Mouse (Mus musculus): Measurements from ENCODE around the gene Slc5a11. TPM values are rescaled to one million over a fixed set of nuclear protein-coding genes. Genes with fewer than 3 reads are reported as not detected.

Slc5a11 gene
- polyA plus RNA-seq, 1 experiment from 2014 or later = 0.06 TPM

DNA sequence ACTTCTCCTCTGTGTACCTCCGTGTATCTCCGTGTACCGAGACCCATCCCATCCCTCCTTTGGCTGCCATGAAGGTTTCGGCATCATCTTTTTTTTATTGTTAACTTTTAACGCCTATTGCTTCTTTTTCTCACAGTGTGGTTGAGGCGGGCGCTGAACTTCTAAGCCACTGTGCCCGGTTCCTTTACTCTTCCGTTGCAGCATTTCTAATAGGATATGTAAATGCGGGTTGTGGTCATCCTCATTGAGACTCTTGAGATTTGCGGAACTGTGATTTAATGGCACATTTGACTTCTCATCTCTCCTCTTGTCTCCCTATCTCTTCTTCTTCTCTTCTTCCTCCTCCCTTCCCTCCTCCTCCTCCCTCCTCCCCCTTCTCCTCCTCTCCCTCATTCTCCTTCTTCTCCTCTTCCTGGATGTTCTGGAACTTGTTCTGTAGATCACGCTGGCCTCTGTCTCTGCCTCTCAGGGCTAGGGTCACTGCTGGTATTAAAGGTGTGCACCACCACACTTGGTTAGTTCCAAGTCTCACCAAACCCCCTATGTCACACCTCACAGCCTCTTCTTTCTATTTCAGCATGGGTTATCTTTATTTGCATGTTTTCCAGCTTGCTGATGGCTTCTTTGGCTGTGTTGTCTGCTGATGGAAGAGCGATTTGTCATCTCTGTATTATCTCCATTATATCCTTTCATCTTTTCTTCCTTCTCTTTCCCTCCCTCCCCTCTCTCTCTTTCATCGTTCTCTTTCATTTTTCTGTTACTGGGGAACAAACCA, 39.8 kb downstream of the Slc5a11 start:
- 86% methylated on average over 14 of the region's 14 CpGs for WGBS

DNA sequence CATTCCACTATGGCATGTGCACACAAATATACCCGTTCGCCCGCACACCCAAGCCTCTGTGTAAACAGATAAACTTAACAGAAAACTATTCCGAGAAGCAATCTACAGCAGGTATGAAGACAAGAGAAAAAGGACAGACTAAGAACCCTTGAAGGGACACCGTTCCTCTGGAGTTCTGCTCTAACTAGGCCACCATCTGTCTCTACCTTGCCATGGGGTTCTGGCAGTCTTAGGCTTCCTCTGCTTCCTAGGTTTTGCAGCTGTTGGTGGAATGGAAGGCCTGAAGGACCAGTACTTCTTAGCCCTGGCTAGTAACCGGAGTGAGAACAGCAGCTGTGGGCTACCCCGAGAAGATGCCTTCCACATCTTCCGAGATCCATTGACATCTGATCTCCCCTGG, 43.5 kb downstream of the Slc5a11 start:
- Histone ChIP-seq H3K4me3 (ENCODE audit: low read depth, low read length) (no peak overlapping the region), H3K9me3 (ENCODE audit: control insufficient read depth, low read length) (no peaks in the 10 kb centered on the region), H3K27me3 (ENCODE audit: control insufficient read depth, insufficient read depth, low read length) (no peaks in the 10 kb centered on the region), H3K9ac (ENCODE audit: low read length) (no peak overlapping the region), H3K36me3 (ENCODE audit: control insufficient read depth, insufficient read depth, low read length) (no peaks in the 10 kb centered on the region), H3K4me1 (replicated peaks; ENCODE audit: control insufficient read depth, insufficient read depth) (no peaks in the 10 kb centered on the region), H3K4me2 (replicated peaks; ENCODE audit: low read depth) (no peak overlapping the region), H3K27ac (replicated peaks) (no peak overlapping the region)
- DNase-seq (ENCODE audit: low spot score) (no peak), ATAC-seq (ENCODE audit: low FRiP score, low TSS enrichment) (no peak)
- TF ChIP-seq EP300 (optimal IDR thresholded peaks at IDR 0.05) (no peak), CTCF (IDR thresholded peaks at IDR 0.05; ENCODE audit: low read depth) (no peak)
- WGBS = 60% methylated on average over 8 of the region's 8 CpGs

More for the DNA sequence above, 39.8 kb downstream of the Slc5a11 start:
- DNase-seq (ENCODE audit: low spot score) (no peak), ATAC-seq (ENCODE audit: low FRiP score, low TSS enrichment) (no peak)
- H3K4me3 ChIP-seq (ENCODE audit: low read depth, low read length) = no peak overlapping the region
- H3K9ac ChIP-seq (ENCODE audit: low read length) = no peak overlapping the region
- no peaks in the 10 kb centered on the region for H3K36me3 ChIP-seq (ENCODE audit: control insufficient read depth, insufficient read depth, low read length)
- no peak for TF ChIP-seq EP300 (optimal IDR thresholded peaks at IDR 0.05)
- no peak for TF ChIP-seq CTCF (IDR thresholded peaks at IDR 0.05; ENCODE audit: low read depth)
- H3K27ac ChIP-seq (replicated peaks) = no peak overlapping the region
- H3K27me3 ChIP-seq (ENCODE audit: control insufficient read depth, insufficient read depth, low read length) = no peaks in the 10 kb centered on the region
- no peaks in the 10 kb centered on the region for H3K4me1 ChIP-seq (replicated peaks; ENCODE audit: control insufficient read depth, insufficient read depth)
- no peaks in the 10 kb centered on the region for H3K9me3 ChIP-seq (ENCODE audit: control insufficient read depth, low read length)
- no peak overlapping the region for H3K4me2 ChIP-seq (replicated peaks; ENCODE audit: low read depth)

DNA sequence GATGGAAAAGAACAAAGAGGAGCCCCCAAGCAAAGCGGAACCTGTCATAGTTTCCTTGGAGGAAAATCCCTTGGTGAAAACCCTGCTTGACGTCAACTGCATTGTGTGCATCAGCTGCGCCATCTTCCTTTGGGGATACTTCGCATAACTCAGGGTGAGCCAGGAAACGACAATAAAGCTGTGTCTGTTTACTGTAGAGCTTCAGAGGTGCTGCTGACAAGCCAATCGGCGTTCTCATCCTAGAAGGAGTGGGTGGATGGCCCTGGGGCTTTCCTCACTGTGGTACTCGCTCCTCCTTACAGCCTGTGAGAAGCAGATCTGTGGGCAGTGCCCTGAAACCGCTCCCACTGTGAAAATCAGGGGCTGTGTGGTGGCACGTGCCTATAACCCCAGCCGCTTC, 58.5 kb downstream of the Slc5a11 start:
- Histone ChIP-seq H3K9ac (ENCODE audit: low read length) (no peak overlapping the region), H3K9me3 (ENCODE audit: control insufficient read depth, low read length) (no peaks in the 10 kb centered on the region), H3K4me1 (replicated peaks; ENCODE audit: control insufficient read depth, insufficient read depth) (no peaks in the 10 kb centered on the region), H3K4me2 (replicated peaks; ENCODE audit: low read depth) (no peak overlapping the region), H3K36me3 (ENCODE audit: control insufficient read depth, insufficient read depth, low read length) (no peaks in the 10 kb centered on the region), H3K27ac (replicated peaks) (no peak overlapping the region), H3K4me3 (ENCODE audit: low read depth, low read length) (no peak overlapping the region), H3K27me3 (ENCODE audit: control insufficient read depth, insufficient read depth, low read length) (no peaks in the 10 kb centered on the region)
- WGBS = 62% methylated on average over 11 of the region's 11 CpGs
- DNase-seq (ENCODE audit: low spot score) (no peak), ATAC-seq (ENCODE audit: low FRiP score, low TSS enrichment) (no peak)
- no peak for TF ChIP-seq EP300 (optimal IDR thresholded peaks at IDR 0.05)
- no peak for TF ChIP-seq CTCF (IDR thresholded peaks at IDR 0.05; ENCODE audit: low read depth)

DNA sequence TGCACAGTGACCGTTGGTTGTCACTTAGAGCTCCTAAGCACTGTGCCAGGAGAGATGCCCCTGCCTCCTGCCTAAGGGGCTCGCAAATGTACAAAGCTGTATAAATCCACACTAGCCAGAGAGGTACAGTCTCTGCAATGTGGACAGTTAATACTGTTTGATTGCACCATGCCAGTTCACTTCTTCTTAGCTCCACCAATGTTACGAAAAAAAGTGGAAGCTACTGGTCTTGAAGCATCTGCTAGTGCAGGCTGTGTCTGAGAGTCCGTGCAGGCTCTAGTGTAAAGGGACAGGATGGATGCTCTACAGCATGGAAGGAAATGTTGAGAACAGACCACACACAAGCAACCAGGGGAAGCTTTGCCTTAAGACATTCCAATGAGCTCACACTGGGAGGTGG, 62.0 kb downstream of the Slc5a11 start:
- H3K27ac ChIP-seq (replicated peaks) = no peak overlapping the region
- DNase-seq (ENCODE audit: low spot score) (no peak), ATAC-seq (ENCODE audit: low FRiP score, low TSS enrichment) (no peak)
- H3K4me3 ChIP-seq (ENCODE audit: low read depth, low read length) = no peak overlapping the region
- H3K4me1 ChIP-seq (replicated peaks; ENCODE audit: control insufficient read depth, insufficient read depth) = no peaks in the 10 kb centered on the region
- no peak overlapping the region for H3K9ac ChIP-seq (ENCODE audit: low read length)
- H3K36me3 ChIP-seq (ENCODE audit: control insufficient read depth, insufficient read depth, low read length) = peaks cover 7% of the 10 kb centered on the region; the same call in 1 of the 2 replicates
- no peaks in the 10 kb centered on the region for H3K27me3 ChIP-seq (ENCODE audit: control insufficient read depth, insufficient read depth, low read length)
- no peaks in the 10 kb centered on the region for H3K9me3 ChIP-seq (ENCODE audit: control insufficient read depth, low read length)
- WGBS = 80% methylated on average over 4 of the region's 4 CpGs
- TF ChIP-seq CTCF (IDR thresholded peaks at IDR 0.05; ENCODE audit: low read depth) (no peak), EP300 (optimal IDR thresholded peaks at IDR 0.05) (no peak)
- H3K4me2 ChIP-seq (replicated peaks; ENCODE audit: low read depth) = no peak overlapping the region

DNA sequence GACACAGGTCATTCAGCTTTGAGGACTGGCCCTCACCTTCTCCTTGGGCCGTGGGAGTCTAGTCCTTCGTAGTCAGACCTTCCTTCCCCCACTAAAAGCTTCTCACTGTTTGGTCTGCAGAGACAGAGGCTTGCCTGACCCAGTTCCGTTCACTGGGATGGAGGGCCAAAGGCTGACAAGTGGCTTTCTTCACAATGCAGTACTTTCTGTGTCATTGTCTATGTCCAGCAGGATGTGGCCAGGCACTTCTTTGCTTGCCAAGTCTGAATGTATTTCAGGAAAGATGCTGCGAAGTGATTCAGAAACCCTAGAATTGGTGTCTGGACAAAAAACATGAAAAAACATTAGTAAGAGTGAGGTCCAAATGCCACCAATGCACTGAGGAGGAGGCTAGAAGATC, 65.2 kb downstream of the Slc5a11 start:
- H3K4me2 ChIP-seq (replicated peaks; ENCODE audit: low read depth) = no peak overlapping the region
- no peaks in the 10 kb centered on the region for H3K27me3 ChIP-seq (ENCODE audit: control insufficient read depth, insufficient read depth, low read length)
- ATAC-seq (ENCODE audit: low FRiP score, low TSS enrichment) (no peak), DNase-seq (ENCODE audit: low spot score) (no peak)
- no peak overlapping the region for H3K4me3 ChIP-seq (ENCODE audit: low read depth, low read length)
- no peak overlapping the region for H3K27ac ChIP-seq (replicated peaks)
- H3K36me3 ChIP-seq (ENCODE audit: control insufficient read depth, insufficient read depth, low read length) = peaks cover 7% of the 10 kb centered on the region; the same call in 1 of the 2 replicates
- 88% methylated on average over 4 of the region's 4 CpGs for WGBS
- no peaks in the 10 kb centered on the region for H3K9me3 ChIP-seq (ENCODE audit: control insufficient read depth, low read length)
- TF ChIP-seq CTCF (IDR thresholded peaks at IDR 0.05; ENCODE audit: low read depth) (no peak), EP300 (optimal IDR thresholded peaks at IDR 0.05) (no peak)
- no peaks in the 10 kb centered on the region for H3K4me1 ChIP-seq (replicated peaks; ENCODE audit: control insufficient read depth, insufficient read depth)
- H3K9ac ChIP-seq (ENCODE audit: low read length) = no peak overlapping the region

DNA sequence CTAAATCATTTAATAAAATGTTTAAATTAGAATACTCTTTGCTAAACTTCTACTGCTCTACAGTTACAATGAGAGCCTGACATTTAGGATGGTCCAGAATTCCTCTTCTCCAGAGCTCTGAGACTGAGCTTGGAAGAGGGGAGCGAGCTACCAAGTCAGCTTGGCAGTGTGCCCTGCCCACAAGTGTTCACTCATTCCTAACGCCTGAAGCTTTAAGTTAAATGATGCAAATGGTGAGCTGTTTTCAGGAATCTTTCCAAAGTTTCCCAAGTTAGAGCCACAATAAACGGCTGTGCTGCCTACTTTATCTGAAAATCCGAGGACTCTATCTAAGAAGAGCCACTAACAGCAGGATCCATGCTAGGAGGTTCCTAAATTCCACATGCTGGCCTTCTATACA, 69.2 kb downstream of the Slc5a11 start:
- no peak for TF ChIP-seq EP300 (optimal IDR thresholded peaks at IDR 0.05)
- no peak for TF ChIP-seq CTCF (IDR thresholded peaks at IDR 0.05; ENCODE audit: low read depth)
- ATAC-seq (ENCODE audit: low FRiP score, low TSS enrichment) (no peak), DNase-seq (ENCODE audit: low spot score) (no peak)
- Histone ChIP-seq H3K9ac (ENCODE audit: low read length) (no peak overlapping the region), H3K36me3 (ENCODE audit: control insufficient read depth, insufficient read depth, low read length) (peaks cover 23% of the 10 kb centered on the region; the same call in 1 of the 2 replicates), H3K27me3 (ENCODE audit: control insufficient read depth, insufficient read depth, low read length) (no peaks in the 10 kb centered on the region), H3K4me1 (replicated peaks; ENCODE audit: control insufficient read depth, insufficient read depth) (no peaks in the 10 kb centered on the region), H3K4me2 (replicated peaks; ENCODE audit: low read depth) (no peak overlapping the region), H3K9me3 (ENCODE audit: control insufficient read depth, low read length) (no peaks in the 10 kb centered on the region), H3K27ac (replicated peaks) (no peak overlapping the region), H3K4me3 (ENCODE audit: low read depth, low read length) (no peak overlapping the region)
- WGBS = 64% methylated on average over 4 of the region's 4 CpGs

All from stomach, postnatal 0 days (tissue).